9 mouse cellular contexts compared by ENCODE assay signal in genomic region chr11:78097077-78097476, GRCm38 (mm10). TPM values are rescaled to one million over a fixed set of nuclear protein-coding genes. Genes with fewer than 3 reads are reported as not detected.
DNase-seq lines count a peak whose midpoint lies in the region; ATAC-seq and TF ChIP-seq lines count a peak whose summit lies in the region.
"Had no signal": no experiment of that assay in that cellular context is flagged by ENCODE, and none has a peak within 500 bp of the region (broad histone marks: within the 10 kb centered on the region; RNA-seq: fewer than 3 reads in every experiment).

No protein-coding gene starts in this region.

- peak overlapping the region; percentile 42 for H3K4me2 ChIP-seq in lung, embryonic 16.5 days (ENCODE audit: low read depth, low read length)
- peak overlapping the region; percentile 28 for H3K4me2 ChIP-seq in liver, embryonic 13.5 days
- peak overlapping the region; percentile 13; the same call in 1 of the 2 replicates for H3K4me2 ChIP-seq in stomach, embryonic 16.5 days (ENCODE audit: low read depth, low read length)

- 0 out of 2 replicates have a peak, but pooled peaks cover 1% of the 10 kb centered on the region for H3K36me3 ChIP-seq in lung, embryonic 16.5 days (ENCODE audit: control insufficient read depth, insufficient read depth, low read length)
- 0 out of 2 replicates have a peak, but pooled peaks cover 2% of the 10 kb centered on the region for H3K36me3 ChIP-seq in liver, embryonic 13.5 days
- no peaks in the 10 kb centered on the region for H3K36me3 ChIP-seq in stomach, embryonic 16.5 days (ENCODE audit: control insufficient read depth, insufficient read depth, low read length)

- intact Hi-C loops in gastrocnemius, adult 2 months (cut with DNase I) = loop anchor here (5.0 kb wide), 1 partner anchor 60 kb away; no protein-coding TSS in a partner anchor

- H3K9ac ChIP-seq in lung, embryonic 16.5 days (ENCODE audit: low read length) = peak overlapping the region; percentile 47; the same call in 1 of the 2 replicates
- peak overlapping the region; percentile 8; the same call in 1 of the 2 replicates for H3K9ac ChIP-seq in liver, embryonic 13.5 days
- peak overlapping the region; percentile 58; the same call in 1 of the 2 replicates for H3K9ac ChIP-seq in stomach, embryonic 16.5 days (ENCODE audit: low read length)

- peak overlapping the region; percentile 1; the same call in 1 of the 2 replicates for H3K27ac ChIP-seq in gastrocnemius, adult 2 months
- H3K27ac ChIP-seq in lung, embryonic 16.5 days (ENCODE audit: low read length) = peak overlapping the region; percentile 23; the same call in 1 of the 2 replicates
- no peak overlapping the region for H3K27ac ChIP-seq in liver, embryonic 13.5 days
- H3K27ac ChIP-seq in stomach, embryonic 16.5 days (ENCODE audit: low read length) = 0 out of 2 replicates have a peak overlapping the region, but pooled peaks have one; percentile 2

- WGBS in lung, embryonic 16.5 days = 30% methylated on average over 3 of the region's 3 CpGs
- 22% methylated on average over 3 of the region's 3 CpGs for WGBS in liver, embryonic 13.5 days (ENCODE audit: insufficient replicate concordance)
- 39% methylated on average over 3 of the region's 3 CpGs for WGBS in stomach, embryonic 16.5 days

- DNase-seq in gastrocnemius, adult 2 months = no peak
- no peak for DNase-seq in gastrocnemius, adult 18-20 months (ENCODE audit: low spot score)
- no peak for DNase-seq in lung, postnatal 36 days
- DNase-seq in liver, embryonic 13.5 days = no peak
- DNase-seq in embryo, embryonic 10 days (ENCODE audit: low spot score) = no peak
- DNase-seq in cerebellum, postnatal 4 days (ENCODE audit: low spot score in 2 of 2) = no peak
- DNase-seq: cerebellum, adult 11 months had no signal

- no peak for ATAC-seq in lung, embryonic 16.5 days (ENCODE audit: low read depth)
- ATAC-seq in liver, embryonic 13.5 days (ENCODE audit: low read depth) = no peak
- ATAC-seq in stomach, embryonic 16.5 days (ENCODE audit: insufficient read depth, low FRiP score) = no peak

- H3K4me3 ChIP-seq in gastrocnemius, adult 2 months = no peak overlapping the region; the same call in 1 of the 2 replicates
- peak overlapping the region; percentile 8; the same call in 1 of the 2 replicates for H3K4me3 ChIP-seq in lung, embryonic 16.5 days (ENCODE audit: low read length)
- no peak overlapping the region for H3K4me3 ChIP-seq in liver, embryonic 13.5 days (replicated peaks)
- H3K4me3 ChIP-seq in stomach, embryonic 16.5 days (replicated peaks; ENCODE audit: low read length) = no peak overlapping the region

- TF ChIP-seq CTCF in gastrocnemius, adult 2 months (IDR thresholded peaks at IDR 0.05) = no peak

- peaks cover 17% of the 10 kb centered on the region for H3K4me1 ChIP-seq in lung, embryonic 16.5 days (replicated peaks; ENCODE audit: control insufficient read depth, insufficient read depth, low read length)
- peaks cover 45% of the 10 kb centered on the region for H3K4me1 ChIP-seq in liver, embryonic 13.5 days (replicated peaks)
- peaks cover 16% of the 10 kb centered on the region for H3K4me1 ChIP-seq in stomach, embryonic 16.5 days (ENCODE audit: control insufficient read depth, insufficient read depth, low read length)

- no peaks in the 10 kb centered on the region for H3K27me3 ChIP-seq in lung, embryonic 16.5 days (ENCODE audit: control insufficient read depth, insufficient read depth, low read depth, low read length)
- H3K27me3 ChIP-seq in liver, embryonic 13.5 days = no peaks in the 10 kb centered on the region
- no peaks in the 10 kb centered on the region for H3K27me3 ChIP-seq in stomach, embryonic 16.5 days (ENCODE audit: control insufficient read depth, insufficient read depth, low read length)

- H3K9me3 ChIP-seq in lung, embryonic 16.5 days (ENCODE audit: control insufficient read depth, low read length) = no peaks in the 10 kb centered on the region
- no peaks in the 10 kb centered on the region for H3K9me3 ChIP-seq in liver, embryonic 13.5 days (replicated peaks)
- no peaks in the 10 kb centered on the region for H3K9me3 ChIP-seq in stomach, embryonic 16.5 days (replicated peaks; ENCODE audit: control insufficient read depth, low read length)

RNA-seq across cellular contexts. Expression of gene Fam222b, which starts 2.6 kb away (rescaled TPM):
- 1 to 10 TPM; 7.1 to 7.9 TPM for total RNA-seq in gastrocnemius, adult 2 months (2021)
- total RNA-seq in gastrocnemius, adult 18-20 months (2021) = 1 to 10 TPM; 8.2 to 9.4 TPM
- polyA plus RNA-seq in lung, embryonic 16.5 days (2015; fragmentation: Nextera tagmentation; extraction: Ambion mirVana) = 13.6 and 17.1 TPM in 2 replicates
- polyA plus RNA-seq in liver, embryonic 13.5 days (2015; fragmentation: Nextera tagmentation; extraction: Ambion mirVana) = 3.7 and 5.5 TPM in 2 replicates
- 9.5 and 11.5 TPM in 2 replicates for polyA plus RNA-seq in stomach, embryonic 16.5 days (2015; fragmentation: Nextera tagmentation; extraction: Ambion mirVana)

RNA-seq across cellular contexts. Expression of gene Eral1, which starts 16.9 kb away (rescaled TPM):
- total RNA-seq in gastrocnemius, adult 2 months (2021) = 10 to 100 TPM; 18.8 to 26.2 TPM
- 10 to 100 TPM; 20.1 to 22.7 TPM for total RNA-seq in gastrocnemius, adult 18-20 months (2021)
- polyA plus RNA-seq in lung, embryonic 16.5 days (2015; fragmentation: Nextera tagmentation; extraction: Ambion mirVana) = 35.0 and 35.1 TPM in 2 replicates
- polyA plus RNA-seq in liver, embryonic 13.5 days (2015; fragmentation: Nextera tagmentation; extraction: Ambion mirVana) = 19.1 and 20.2 TPM in 2 replicates
- 28.3 and 29.0 TPM in 2 replicates for polyA plus RNA-seq in stomach, embryonic 16.5 days (2015; fragmentation: Nextera tagmentation; extraction: Ambion mirVana)

RNA-seq across cellular contexts. Expression of gene Flot2, which starts 59.3 kb away (rescaled TPM):
- 10 to 100 TPM; 46.0 to 49.8 TPM for total RNA-seq in gastrocnemius, adult 2 months (2021)
- 10 to 100 TPM; 45.6 to 49.1 TPM for total RNA-seq in gastrocnemius, adult 18-20 months (2021)
- polyA plus RNA-seq in lung, embryonic 16.5 days (2015; fragmentation: Nextera tagmentation; extraction: Ambion mirVana) = 67.6 and 70.0 TPM in 2 replicates
- 24.6 and 27.1 TPM in 2 replicates for polyA plus RNA-seq in liver, embryonic 13.5 days (2015; fragmentation: Nextera tagmentation; extraction: Ambion mirVana)
- polyA plus RNA-seq in stomach, embryonic 16.5 days (2015; fragmentation: Nextera tagmentation; extraction: Ambion mirVana) = 59.0 and 61.1 TPM in 2 replicates

Comparison
In these comparisons a context has a peak if more than half of its experiments do, and no peak if none do; other contexts are left out.
1. H3K9ac ChIP-seq: peak in every context shown above with its lines; median percentile 58 in stomach, embryonic 16.5 days; 47 in lung, embryonic 16.5 days; 8 in liver, embryonic 13.5 days.